Mouse (Mus musculus): ENCODE results near the gene Efcab1. TPM values are rescaled to one million over a fixed set of nuclear protein-coding genes. Genes with fewer than 3 reads are reported as not detected.

Gene Efcab1
- total RNA-seq, 1 experiment from 2014 or later: 2.0 TPM

GRCm38 (mm10) chr16:15014724-15015123, 108.3 kb downstream of the Efcab1 start:
- no peak for DNase-seq
